Mouse (Mus musculus) embryonic fibroblast, embryonic 13.5 days (primary cell): ENCODE measurements around the gene Lgals2.

Experiments
- CTCF ChIP-seq: IDR thresholded peaks from 2 replicates; pipeline ENCODE4 v1.5.1; 2011; ENCODE audit warnings: mild to moderate bottlenecking, control low read depth, low read length, moderate library complexity, borderline replicate concordance; ENCODE audit not compliant: insufficient read depth
- POLR2A ChIP-seq: IDR thresholded peaks from 2 replicates; pipeline ENCODE4 v1.6.1; 2011; ENCODE audit warnings: low read depth, mild to moderate bottlenecking, control low read depth, low read length, moderate library complexity

DNA sequence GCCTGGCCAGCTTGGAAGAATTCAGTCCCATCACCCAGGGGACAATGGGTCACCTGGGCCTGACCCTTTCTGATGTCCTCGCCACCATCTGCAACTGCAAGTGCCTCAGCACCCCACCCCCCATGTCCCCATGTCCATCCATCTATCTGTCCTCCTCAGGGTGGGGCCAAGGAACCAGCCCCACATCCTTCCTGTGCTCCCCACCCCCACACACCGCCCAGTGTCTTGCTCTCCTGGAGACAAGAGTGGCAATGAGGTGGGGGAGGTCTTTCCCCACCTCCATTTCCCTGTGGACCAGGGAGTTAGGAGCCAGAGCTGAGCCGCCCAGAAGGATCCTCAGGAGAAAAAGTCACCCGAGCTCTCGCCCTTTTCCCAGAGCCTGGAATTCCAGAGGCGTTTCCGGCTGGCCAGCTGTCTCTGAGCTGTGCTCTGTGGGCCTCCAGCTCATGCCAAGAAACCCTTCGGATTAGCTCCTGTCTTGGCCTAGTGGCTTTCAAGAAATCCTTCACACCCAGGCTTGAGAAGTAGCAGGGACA, 19.2 kb downstream of the Lgals2 start:
- TF ChIP-seq POLR2A = no peak
- no peak for TF ChIP-seq CTCF
